In the genomic region with DNA sequence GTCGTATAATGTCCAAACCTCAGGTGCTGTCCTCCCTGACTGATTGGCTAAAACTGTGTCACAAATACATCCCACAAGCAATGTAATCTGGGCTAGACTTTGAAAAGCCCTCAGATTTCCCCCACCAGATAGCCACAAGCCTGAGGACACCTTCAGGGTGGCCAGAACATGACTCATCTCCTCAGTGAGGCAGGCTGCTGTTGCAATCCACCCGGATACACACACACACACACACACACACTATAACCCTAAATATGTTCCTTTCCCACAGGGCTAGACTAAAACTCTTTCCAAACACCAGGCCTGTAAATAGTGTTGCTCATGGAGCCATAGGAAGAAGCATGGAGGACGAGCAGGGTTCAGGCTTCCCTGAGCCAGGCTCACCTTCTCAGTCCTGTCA, we compare ENCODE assay signal across 10 mouse cellular contexts. TPM values are rescaled to one million over a fixed set of nuclear protein-coding genes. Genes with fewer than 3 reads are reported as not detected.
A peak's percentile ranks its signal among the peaks of the same experiment; 100 is the strongest.
DNase-seq lines count a peak whose midpoint lies in the region; ATAC-seq and TF ChIP-seq lines count a peak whose summit lies in the region.
"Had no signal": no experiment of that assay in that cellular context is flagged by ENCODE, and none has a peak within 500 bp of the region (broad histone marks: within the 10 kb centered on the region; RNA-seq: fewer than 3 reads in every experiment).

No protein-coding gene starts in this region.

- no peak overlapping the region for H3K4me3 ChIP-seq in heart, adult 2 months
- no peak overlapping the region for H3K4me3 ChIP-seq in intestine, postnatal 0 days (ENCODE audit: low read depth, low read length)

- peaks cover 19% of the 10 kb centered on the region for H3K4me1 ChIP-seq in heart, adult 2 months (ENCODE audit: control insufficient read depth, insufficient read depth, low read length)
- H3K4me1 ChIP-seq in intestine, postnatal 0 days (replicated peaks; ENCODE audit: control insufficient read depth, insufficient read depth, low read length), result no peaks in the 10 kb centered on the region; the same call in 1 of the 2 replicates

- H3K36me3 ChIP-seq in heart, adult 2 months (ENCODE audit: control insufficient read depth, insufficient read depth, low read length), result no peaks in the 10 kb centered on the region
- no peaks in the 10 kb centered on the region; the same call in 1 of the 2 replicates for H3K36me3 ChIP-seq in intestine, postnatal 0 days (ENCODE audit: control insufficient read depth, insufficient read depth)

- H3K9me3 ChIP-seq in intestine, postnatal 0 days (ENCODE audit: control insufficient read depth), result no peaks in the 10 kb centered on the region

- TF ChIP-seq POLR2A in heart, adult 2 months (IDR thresholded peaks at IDR 0.05; ENCODE audit: insufficient read depth, low read depth, low read length), result no peak

- peak; percentile 80 for ATAC-seq in Patski
- no peak for ATAC-seq in intestine, postnatal 0 days

- H3K27ac ChIP-seq in heart, adult 2 months, result peak overlapping the region; percentile 49
- H3K27ac ChIP-seq in intestine, postnatal 0 days (ENCODE audit: low read depth, low read length), result peak overlapping the region; percentile 50
- H3K27ac ChIP-seq: macrophage had no signal

- no peak for TF ChIP-seq EP300 in heart, adult 2 months (IDR thresholded peaks at IDR 0.05; ENCODE audit: insufficient read depth, low read depth, low read length)

- peak; percentile 26 to 39 for DNase-seq in heart, adult 2 months
- DNase-seq in heart, postnatal 25 days (ENCODE audit: low spot score), result no peak
- peak; percentile 79 for DNase-seq in 416B (ENCODE audit: low read depth)
- peak; percentile 71 for DNase-seq in Patski (ENCODE audit: low read depth, low spot score)
- DNase-seq in right cerebral cortex, postnatal 25 days, result no peak
- DNase-seq in layer of hippocampus, adult 8-10 months (ENCODE audit: low spot score in 2 of 2), result no peak
- no peak for DNase-seq in frontal cortex, postnatal 36 days (ENCODE audit: low spot score in 2 of 2)
- DNase-seq: thymus, postnatal 36 days had no signal

- intact Hi-C loops in heart, adult 2 months (cut with DNase I), result no loop called here
- intact Hi-C loops in heart, postnatal 25 days (cut with DNase I), result no loop called here

- TF ChIP-seq CTCF in heart, adult 2 months (IDR thresholded peaks at IDR 0.05), result no peak
- TF ChIP-seq CTCF in Patski (IDR thresholded peaks at IDR 0.05), result no peak
- no peak for TF ChIP-seq CTCF in intestine, postnatal 0 days (IDR thresholded peaks at IDR 0.05; ENCODE audit: low read depth)

- no peaks in the 10 kb centered on the region for H3K27me3 ChIP-seq in heart, adult 2 months (ENCODE audit: control insufficient read depth, insufficient read depth, low read length)
- H3K27me3 ChIP-seq in Patski, result no peaks in the 10 kb centered on the region
- 0 out of 2 replicates have a peak, but pooled peaks cover 3% of the 10 kb centered on the region for H3K27me3 ChIP-seq in intestine, postnatal 0 days (replicated peaks; ENCODE audit: control insufficient read depth, insufficient read depth, low read length)

- no peak overlapping the region for H3K9ac ChIP-seq in heart, adult 2 months (ENCODE audit: low read depth, low read length)
- H3K9ac ChIP-seq in intestine, postnatal 0 days (ENCODE audit: low read depth, low read length), result no peak overlapping the region

- no peaks in the 10 kb centered on the region for H3K79me2 ChIP-seq in heart, adult 2 months (replicated peaks; ENCODE audit: control insufficient read depth, insufficient read depth, low read length)

- H3K4me2 ChIP-seq in intestine, postnatal 0 days (replicated peaks; ENCODE audit: low read depth), result no peak overlapping the region

- WGBS in heart, adult 2 months, result 45% methylated on average over 3 of the region's 3 CpGs
- WGBS in intestine, postnatal 0 days, result 59% methylated on average over 3 of the region's 3 CpGs

- CTCF ChIA-PET in Patski (lab: Charles Lee), result no interaction called here

- in situ Hi-C loops in Patski (cut with MboI; ENCODE audit: low pct_unique_long_range_greater_than_20kb), result no loop called here

- POLR2A ChIA-PET in Patski (lab: Charles Lee), result interaction anchor here (0.8 kb wide), 1 partner anchor 17 kb away, joined by 3 read pairs; no protein-coding TSS in a partner anchor

RNA-seq across cellular contexts. Expression of a gene that starts 58.6 kb away (rescaled TPM):
- 1 to 10 TPM; 3.8 TPM for total RNA-seq in heart, adult 2 months (2021)
- 4.0 and 4.9 TPM in 2 replicates for polyA plus RNA-seq in heart, adult 2 months (2012; rRNA removed)
- total RNA-seq in heart, postnatal 25 days (2021), result 1 to 10 TPM; 2.9 to 6.7 TPM
- polyA plus RNA-seq in Patski (2021), result 31.4 TPM
- polyA plus RNA-seq in intestine, postnatal 0 days (2015; fragmentation: Nextera tagmentation; extraction: Ambion mirVana), result 18.1 and 18.8 TPM in 2 replicates
- 10 to 100 TPM; 58.1 to 68.9 (median 61.3) TPM for total RNA-seq in layer of hippocampus, adult 8-10 months (2022)

Comparison
In these comparisons a context has a peak if more than half of its experiments do, and no peak if none do; other contexts are left out.
1. DNase-seq: peak in heart, adult 2 months (2 of 2), 416B (single experiment) and Patski (single experiment); none in heart, postnatal 25 days (single experiment), right cerebral cortex, postnatal 25 days (single experiment), layer of hippocampus, adult 8-10 months (0 of 2) and frontal cortex, postnatal 36 days (0 of 2).
2. RNA of a gene that starts 58.6 kb away (total RNA-seq): 58.1 to 68.9 TPM in layer of hippocampus, adult 8-10 months; 2.9 to 6.7 TPM in heart, postnatal 25 days and 3.8 TPM in heart, adult 2 months; every median in the first group is over 4 times any median in the second.